Mouse (Mus musculus) embryonic facial prominence, embryonic 13.5 days (tissue): ENCODE measurements around the gene Ltbp1. TPM values are rescaled to one million over a fixed set of nuclear protein-coding genes. Genes with fewer than 3 reads are reported as not detected.

ENCODE experiments used
- ATAC-seq: fragments of 200-750 bp; cut with Nextera tagmentation; 2 replicates; pipeline ENCODE4 v1.8.0; 2017; ENCODE audit warnings: low read depth; ENCODE audit not compliant: insufficient number of reproducible peaks, insufficient read depth, low FRiP score, low TSS enrichment
- H3K27ac ChIP-seq: fragments of 300-500 bp; sonication (generic); 2 replicates; pipeline ENCODE4 v1.5.1; 2015; ENCODE audit warnings: moderate library complexity, mild to moderate bottlenecking, inconsistent platforms
- H3K27me3 ChIP-seq: fragments of 300-500 bp; sonication (generic); 2 replicates; pipeline ENCODE4 v1.6.1; 2015; ENCODE audit warnings: mild to moderate bottlenecking, inconsistent platforms
- H3K36me3 ChIP-seq: fragments of 300-500 bp; sonication (generic); 2 replicates; pipeline ENCODE4 v1.6.1; 2015; ENCODE audit warnings: mild to moderate bottlenecking, inconsistent platforms
- H3K4me1 ChIP-seq: fragments of 300-500 bp; sonication (generic); 2 replicates; pipeline ENCODE4 v1.6.1; 2015; ENCODE audit warnings: inconsistent platforms
- H3K4me2 ChIP-seq: fragments of 300-500 bp; sonication (generic); 2 replicates; pipeline ENCODE4 v1.6.1; 2015; ENCODE audit warnings: moderate library complexity, mild to moderate bottlenecking, inconsistent platforms
- H3K4me3 ChIP-seq: fragments of 300-500 bp; sonication (generic); 2 replicates; pipeline ENCODE4 v1.5.1; 2015; ENCODE audit warnings: mild to moderate bottlenecking, inconsistent platforms
- H3K9ac ChIP-seq: fragments of 300-500 bp; sonication (generic); 2 replicates; pipeline ENCODE4 v1.6.1; 2015; ENCODE audit warnings: mild to moderate bottlenecking, inconsistent platforms
- H3K9me3 ChIP-seq: fragments of 300-500 bp; sonication (generic); 2 replicates; pipeline ENCODE4 v1.6.1; 2016; ENCODE audit warnings: inconsistent platforms
- WGBS: fragments of 180-500 bp; shearing (Covaris S2); methylation state at CpG from one replicate; pipeline ENCODE4 v1.1.7; 2015; ENCODE audit warnings: mixed read lengths; 5-methylcytosine and 5-hydroxymethylcytosine counted together
- polyA plus RNA-seq: library from polyadenylated mRNA; unstranded; fragments of >200 nt; fragmentation: Nextera tagmentation; extraction: Ambion mirVana; gene quantifications from 2 replicates; pipeline ENCODE4 v1.2.1, GENCODE M21; 2015

The Ltbp1 gene
- polyA plus RNA-seq, 1 experiment from 2014 or later, result 41.3 TPM

DNA sequence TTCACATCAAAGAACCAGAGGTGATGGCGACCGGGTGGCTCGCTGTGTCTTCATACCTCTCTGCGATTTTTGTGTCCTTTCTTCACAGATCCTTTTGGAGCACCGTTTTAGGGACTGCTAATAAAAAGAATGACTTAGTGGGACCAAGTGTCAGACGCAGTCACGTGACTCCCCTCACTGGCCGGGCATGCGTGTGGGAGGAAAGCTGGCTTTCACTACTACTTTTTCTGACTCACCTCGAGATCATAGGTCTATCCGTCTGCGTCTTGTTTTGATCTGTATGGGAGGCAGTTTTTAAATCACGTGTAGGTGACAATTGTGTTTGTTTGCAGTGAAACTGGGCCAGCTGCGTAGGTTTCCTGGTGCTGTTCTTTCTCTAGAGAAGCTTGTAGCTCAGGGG lies 28.0 kb downstream of the Ltbp1 start:
- H3K9me3 ChIP-seq, result no peaks in the 10 kb centered on the region
- no peak overlapping the region for H3K4me2 ChIP-seq
- no peak for ATAC-seq
- no peaks in the 10 kb centered on the region for H3K27me3 ChIP-seq
- no peaks in the 10 kb centered on the region for H3K36me3 ChIP-seq
- H3K27ac ChIP-seq, result no peak overlapping the region
- peaks cover 8% of the 10 kb centered on the region for H3K4me1 ChIP-seq
- H3K4me3 ChIP-seq, result no peak overlapping the region
- 87% methylated on average over 14 of the region's 14 CpGs for WGBS
- H3K9ac ChIP-seq, result no peak overlapping the region

DNA sequence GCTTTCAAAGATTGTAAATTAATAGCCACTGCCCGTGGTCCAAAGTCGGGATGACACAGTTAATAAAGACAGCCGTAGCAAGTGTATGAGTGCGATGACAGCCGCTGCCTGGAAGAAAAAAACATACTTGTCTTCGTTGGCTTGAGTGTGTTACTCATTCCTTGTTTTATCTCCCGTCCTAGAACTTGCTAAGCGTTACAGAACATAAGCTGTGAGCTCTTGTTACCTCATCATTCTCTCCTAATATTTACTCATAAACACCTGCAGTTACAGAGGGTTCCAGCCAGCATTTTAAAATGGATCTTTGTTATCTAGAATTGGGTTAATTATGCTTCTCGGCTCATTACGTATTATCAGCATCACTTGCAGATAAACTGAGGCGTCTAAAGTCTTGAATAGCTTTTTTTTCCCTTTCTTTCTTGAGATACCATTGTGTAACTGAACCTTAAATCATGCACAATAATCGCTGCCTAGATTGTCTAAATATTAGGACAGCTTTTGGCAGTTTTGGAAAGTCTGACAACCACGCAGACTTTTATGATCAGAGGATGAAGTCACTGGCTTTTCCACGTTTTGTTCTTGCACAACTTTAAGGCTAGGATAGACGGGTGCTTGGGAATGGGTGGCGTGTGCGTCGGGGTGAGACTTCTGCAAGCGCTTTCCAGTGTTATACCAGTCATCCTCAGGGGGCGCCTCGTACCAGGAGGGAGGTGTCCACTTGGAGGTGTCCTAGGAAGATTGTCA lies 28.7 kb downstream of the Ltbp1 start:
- Histone ChIP-seq H3K4me3 (no peak overlapping the region), H3K9ac (no peak overlapping the region), H3K9me3 (no peaks in the 10 kb centered on the region), H3K4me1 (peaks cover 8% of the 10 kb centered on the region), H3K4me2 (no peak overlapping the region), H3K27ac (no peak overlapping the region), H3K36me3 (no peaks in the 10 kb centered on the region), H3K27me3 (no peaks in the 10 kb centered on the region)
- no peak for ATAC-seq
- WGBS, result 92% methylated on average over 21 of the region's 21 CpGs

DNA sequence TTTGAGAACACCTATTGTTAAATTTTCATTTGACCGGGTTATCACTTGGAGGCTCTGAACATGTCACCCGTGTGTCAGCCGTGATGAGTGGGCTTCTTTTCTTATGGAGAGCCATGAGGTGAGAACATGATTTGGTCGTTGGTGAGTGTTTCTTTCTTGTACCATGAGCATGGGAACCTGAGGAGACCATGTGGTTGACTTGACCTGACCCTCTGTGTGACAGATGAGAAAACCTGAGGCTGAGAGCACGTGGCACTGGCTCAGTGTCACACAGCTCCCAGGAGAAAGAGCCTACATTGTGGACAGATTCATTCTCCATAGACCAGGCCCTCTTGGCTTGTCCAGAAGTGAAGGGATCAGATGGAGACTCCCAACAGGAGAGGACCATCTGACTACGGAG lies 31.5 kb downstream of the Ltbp1 start:
- 83% methylated on average over 6 of the region's 6 CpGs for WGBS
- peaks cover 8% of the 10 kb centered on the region; the same call in 1 of the 2 replicates for H3K4me1 ChIP-seq
- ATAC-seq, result no peak
- H3K27me3 ChIP-seq, result no peaks in the 10 kb centered on the region
- H3K4me2 ChIP-seq, result no peak overlapping the region
- H3K27ac ChIP-seq, result no peak overlapping the region
- no peaks in the 10 kb centered on the region for H3K9me3 ChIP-seq
- H3K4me3 ChIP-seq, result no peak overlapping the region
- H3K9ac ChIP-seq, result no peak overlapping the region
- no peaks in the 10 kb centered on the region for H3K36me3 ChIP-seq

DNA sequence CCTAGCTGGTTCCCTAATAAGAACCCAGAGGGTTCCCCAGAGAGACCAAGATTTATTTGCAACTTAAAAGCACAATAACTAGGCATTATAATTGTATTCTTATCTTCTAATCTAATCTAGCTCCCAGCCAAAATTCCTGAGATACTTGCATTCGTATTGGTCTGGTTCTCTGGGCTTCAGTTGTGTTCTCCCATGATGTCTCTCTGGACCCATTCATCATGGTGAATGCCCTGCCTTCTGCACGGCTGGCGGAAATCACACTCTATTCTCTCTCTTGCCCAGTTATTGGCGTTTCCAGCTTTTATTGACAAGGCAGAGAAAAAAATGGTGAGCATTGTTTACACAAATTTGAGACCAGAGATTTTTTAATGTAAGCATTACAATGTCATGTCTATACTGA lies 33.6 kb downstream of the Ltbp1 start:
- Histone ChIP-seq H3K4me3 (no peak overlapping the region), H3K4me1 (peaks cover 8% of the 10 kb centered on the region; the same call in 1 of the 2 replicates), H3K9me3 (no peaks in the 10 kb centered on the region), H3K9ac (no peak overlapping the region), H3K27ac (no peak overlapping the region), H3K27me3 (no peaks in the 10 kb centered on the region), H3K4me2 (no peak overlapping the region), H3K36me3 (no peaks in the 10 kb centered on the region)
- ATAC-seq, result no peak
- 68% methylated on average over 4 of the region's 4 CpGs for WGBS

DNA sequence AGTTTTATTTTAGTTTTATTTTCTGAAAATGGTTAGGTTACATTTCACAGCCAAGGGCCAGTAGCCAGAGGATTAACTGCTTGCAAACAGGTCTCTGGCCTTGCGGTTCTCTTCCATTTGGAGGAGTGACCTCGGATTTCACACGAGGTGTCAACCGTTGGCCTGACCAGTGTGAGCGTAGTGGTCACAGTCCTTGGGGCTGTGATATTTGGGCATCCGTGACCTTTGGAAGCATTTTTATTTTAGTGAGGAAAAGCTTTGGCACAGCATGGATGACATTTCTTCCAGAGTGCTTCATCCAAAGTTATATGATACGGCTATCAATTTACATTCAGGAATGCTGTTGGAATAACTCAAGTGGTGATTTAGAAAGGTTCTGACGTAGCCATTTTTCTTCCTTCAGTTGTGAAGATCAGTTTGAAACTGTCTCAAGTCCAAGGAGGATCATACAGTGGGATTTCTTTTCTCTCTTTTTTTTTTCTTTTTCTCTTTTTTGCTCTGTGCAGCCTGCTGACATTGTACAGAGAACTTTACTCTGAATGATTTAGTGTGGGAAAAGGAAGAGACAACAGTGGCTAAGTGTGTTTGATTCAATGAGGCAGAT lies 44.1 kb downstream of the Ltbp1 start:
- Histone ChIP-seq H3K36me3 (0 out of 2 replicates have a peak, but pooled peaks cover 5% of the 10 kb centered on the region), H3K9me3 (0 out of 2 replicates have a peak, but pooled peaks cover 6% of the 10 kb centered on the region), H3K27me3 (no peaks in the 10 kb centered on the region), H3K4me1 (peaks cover 27% of the 10 kb centered on the region), H3K9ac (no peak overlapping the region), H3K4me2 (no peak overlapping the region), H3K4me3 (no peak overlapping the region), H3K27ac (no peak overlapping the region)
- WGBS, result 51% methylated on average over 8 of the region's 8 CpGs
- no peak for ATAC-seq

DNA sequence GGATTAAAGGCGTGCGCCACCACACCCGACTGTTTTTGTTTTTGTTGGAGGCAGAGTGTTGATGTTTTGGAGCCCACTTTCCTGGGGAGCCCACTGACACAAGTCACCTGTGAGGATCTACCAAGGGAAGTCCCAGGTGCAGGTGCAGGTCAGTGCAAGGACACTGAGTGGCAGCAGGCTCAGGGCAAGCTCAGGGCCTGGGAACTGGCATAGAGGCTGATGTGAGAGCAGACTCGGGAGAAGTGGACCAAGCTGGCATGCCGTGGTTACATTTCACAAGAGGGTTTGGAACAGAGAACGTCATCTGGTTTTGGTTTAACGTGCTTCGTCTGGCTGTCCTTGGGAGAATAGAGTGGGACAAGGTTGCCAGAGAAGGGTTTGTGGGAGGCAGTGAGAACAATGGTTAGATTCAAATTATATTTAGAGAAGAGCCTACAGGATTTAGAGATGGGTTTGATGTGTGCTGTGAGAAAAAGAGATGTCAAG lies 46.1 kb downstream of the Ltbp1 start:
- no peaks in the 10 kb centered on the region for H3K27me3 ChIP-seq
- H3K36me3 ChIP-seq, result no peaks in the 10 kb centered on the region
- peaks cover 33% of the 10 kb centered on the region for H3K4me1 ChIP-seq
- no peak overlapping the region for H3K4me2 ChIP-seq
- ATAC-seq, result no peak
- H3K27ac ChIP-seq, result no peak overlapping the region
- H3K4me3 ChIP-seq, result no peak overlapping the region
- WGBS, result 49% methylated on average over 8 of the region's 8 CpGs
- no peaks in the 10 kb centered on the region for H3K9me3 ChIP-seq
- no peak overlapping the region for H3K9ac ChIP-seq

DNA sequence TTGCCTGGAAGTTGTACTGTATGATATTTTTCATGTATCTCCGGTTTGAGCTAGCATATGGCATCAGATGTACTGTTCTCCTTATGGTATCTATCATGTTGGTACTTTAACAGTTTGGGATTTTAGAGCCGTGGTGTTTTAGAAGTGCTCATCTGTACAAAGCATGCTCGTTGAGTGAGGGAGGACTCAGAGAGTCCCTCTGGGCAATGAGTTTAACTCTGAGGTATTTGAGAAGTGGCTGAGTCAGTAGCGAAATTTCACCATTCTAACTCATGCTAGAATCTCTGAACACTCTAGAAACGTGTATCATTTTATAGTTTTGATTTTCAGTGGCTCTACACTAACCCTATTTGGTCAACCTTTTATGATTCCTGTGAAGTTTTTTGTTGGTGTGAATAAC lies 49.9 kb downstream of the Ltbp1 start:
- no peaks in the 10 kb centered on the region for H3K9me3 ChIP-seq
- no peak overlapping the region for H3K4me3 ChIP-seq
- WGBS, result 61% methylated on average over 5 of the region's 5 CpGs
- H3K36me3 ChIP-seq, result no peaks in the 10 kb centered on the region
- H3K27me3 ChIP-seq, result no peaks in the 10 kb centered on the region
- H3K9ac ChIP-seq, result no peak overlapping the region
- ATAC-seq, result no peak
- no peak overlapping the region for H3K27ac ChIP-seq
- no peak overlapping the region for H3K4me2 ChIP-seq
- peaks cover 20% of the 10 kb centered on the region for H3K4me1 ChIP-seq

DNA sequence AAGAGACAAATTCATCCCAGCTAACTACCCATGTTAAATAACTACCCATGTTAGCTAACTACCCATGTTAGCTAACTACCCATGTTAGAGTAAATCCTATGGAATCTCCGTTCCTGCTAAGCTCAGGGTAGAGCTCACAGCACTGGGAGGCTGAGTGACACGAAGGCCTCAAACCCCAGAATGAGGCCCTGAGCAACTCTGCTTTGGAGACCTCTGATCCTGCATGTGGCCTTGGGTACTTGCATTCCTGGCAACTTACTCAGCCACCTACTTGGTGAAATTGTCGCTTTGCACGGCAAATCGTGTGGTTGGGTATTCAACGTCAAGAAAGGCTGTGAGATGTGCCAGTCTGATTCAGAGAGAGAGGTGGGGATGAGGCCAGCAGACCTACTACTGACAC lies 50.6 kb downstream of the Ltbp1 start:
- peaks cover 20% of the 10 kb centered on the region for H3K4me1 ChIP-seq
- 78% methylated on average over 6 of the region's 6 CpGs for WGBS
- H3K27ac ChIP-seq, result 0 out of 2 replicates have a peak overlapping the region, but pooled peaks have one; percentile 12
- H3K27me3 ChIP-seq, result no peaks in the 10 kb centered on the region
- no peak overlapping the region for H3K9ac ChIP-seq
- no peak overlapping the region for H3K4me2 ChIP-seq
- H3K4me3 ChIP-seq, result no peak overlapping the region
- no peaks in the 10 kb centered on the region for H3K9me3 ChIP-seq
- H3K36me3 ChIP-seq, result no peaks in the 10 kb centered on the region
- no peak for ATAC-seq

DNA sequence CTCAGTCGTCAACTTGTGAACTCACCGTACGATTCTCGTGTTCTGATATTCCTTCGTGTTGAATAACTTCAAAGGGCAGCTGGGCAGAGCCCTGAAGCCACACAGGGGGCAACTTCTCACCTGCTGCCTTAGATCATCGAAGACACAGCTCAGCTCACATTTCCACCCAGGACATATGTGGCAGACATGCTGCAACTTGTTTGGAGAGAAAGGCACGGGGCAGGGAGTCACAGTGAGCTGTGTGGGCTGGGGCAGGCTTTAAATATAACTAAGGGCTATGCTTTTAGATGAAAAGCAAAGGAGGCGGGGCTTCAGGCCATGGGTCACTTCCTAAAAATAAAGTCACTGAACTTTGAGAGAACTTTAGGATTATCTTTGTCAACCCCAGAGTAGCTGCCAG lies 51.3 kb downstream of the Ltbp1 start:
- Histone ChIP-seq H3K27ac (peak overlapping the region; percentile 12; the same call in 1 of the 2 replicates), H3K9ac (no peak overlapping the region), H3K4me3 (no peak overlapping the region), H3K36me3 (no peaks in the 10 kb centered on the region), H3K4me1 (peaks cover 16% of the 10 kb centered on the region), H3K27me3 (no peaks in the 10 kb centered on the region), H3K9me3 (no peaks in the 10 kb centered on the region), H3K4me2 (no peak overlapping the region)
- no peak for ATAC-seq
- 33% methylated on average over 8 of the region's 8 CpGs for WGBS

DNA sequence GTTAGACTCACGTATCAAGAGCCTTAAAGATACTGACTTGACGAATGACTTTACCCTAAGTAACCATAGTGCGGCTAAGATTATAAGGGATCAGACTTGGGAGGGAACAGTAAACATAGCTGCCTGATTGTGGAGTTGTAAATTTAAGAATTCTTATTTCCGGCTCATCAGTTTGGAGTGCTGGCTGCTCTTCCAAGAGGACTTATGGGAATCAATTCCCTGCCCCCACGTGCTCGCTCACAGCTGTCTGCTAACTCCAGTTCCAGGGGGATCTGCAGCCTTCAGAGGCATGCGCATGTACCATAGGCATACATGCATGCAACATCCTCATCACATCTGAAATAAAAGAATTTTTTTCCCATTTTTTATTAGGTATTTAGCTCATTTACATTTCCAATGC lies 61.0 kb downstream of the Ltbp1 start:
- 86% methylated on average over 7 of the region's 7 CpGs for WGBS
- no peak overlapping the region for H3K9ac ChIP-seq
- H3K4me3 ChIP-seq, result no peak overlapping the region
- H3K9me3 ChIP-seq, result no peaks in the 10 kb centered on the region
- ATAC-seq, result no peak
- H3K4me2 ChIP-seq, result no peak overlapping the region
- H3K4me1 ChIP-seq, result peaks cover 5% of the 10 kb centered on the region; the same call in 1 of the 2 replicates
- no peaks in the 10 kb centered on the region for H3K27me3 ChIP-seq
- no peak overlapping the region for H3K27ac ChIP-seq
- H3K36me3 ChIP-seq, result peaks cover 10% of the 10 kb centered on the region; the same call in 1 of the 2 replicates

DNA sequence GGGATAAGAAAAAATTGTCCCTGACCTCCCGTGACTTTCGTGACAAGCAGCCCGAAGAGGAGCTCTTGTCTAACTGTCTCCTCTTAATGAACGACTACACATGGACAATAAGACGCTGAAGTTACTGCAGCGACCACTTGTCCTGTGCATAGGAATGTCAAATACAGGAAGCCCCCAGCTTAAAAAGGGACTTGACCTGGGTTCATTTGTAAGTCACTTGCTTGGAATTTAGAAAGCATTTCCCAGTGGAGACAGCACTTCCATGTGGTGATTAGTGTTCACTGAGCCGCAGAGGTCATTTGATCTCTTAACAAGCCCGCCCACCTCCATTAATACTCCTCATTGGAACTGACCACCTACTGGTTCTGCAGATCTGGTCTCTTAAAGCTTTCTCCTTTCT lies 61.9 kb downstream of the Ltbp1 start:
- Histone ChIP-seq H3K9ac (no peak overlapping the region), H3K4me3 (no peak overlapping the region), H3K9me3 (no peaks in the 10 kb centered on the region), H3K36me3 (peaks cover 10% of the 10 kb centered on the region; the same call in 1 of the 2 replicates), H3K4me1 (peaks cover 10% of the 10 kb centered on the region), H3K4me2 (no peak overlapping the region), H3K27ac (no peak overlapping the region), H3K27me3 (no peaks in the 10 kb centered on the region)
- no peak for ATAC-seq
- WGBS, result 36% methylated on average over 8 of the region's 8 CpGs

DNA sequence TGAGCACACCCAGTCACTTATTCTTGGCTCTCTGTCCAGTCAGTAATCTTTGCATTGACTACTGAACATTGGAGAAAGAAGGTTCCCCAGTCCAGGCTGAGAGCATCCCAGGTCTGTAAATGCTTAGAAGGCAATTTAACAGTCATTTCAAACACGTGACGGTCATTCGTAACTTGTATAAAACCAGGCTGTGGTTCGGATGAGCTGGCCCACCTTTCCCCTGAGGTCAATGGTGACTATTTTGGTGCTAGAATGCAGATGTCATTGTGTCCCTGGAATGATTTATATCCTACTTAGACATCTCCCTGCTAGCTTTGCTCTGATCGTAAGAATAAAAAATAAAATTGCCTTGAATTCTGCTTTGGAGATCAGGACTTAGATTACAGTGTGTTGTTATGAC lies 63.9 kb downstream of the Ltbp1 start:
- Histone ChIP-seq H3K4me3 (no peak overlapping the region), H3K4me1 (peaks cover 20% of the 10 kb centered on the region), H3K27me3 (no peaks in the 10 kb centered on the region), H3K27ac (no peak overlapping the region), H3K36me3 (peaks cover 10% of the 10 kb centered on the region; the same call in 1 of the 2 replicates), H3K9me3 (no peaks in the 10 kb centered on the region), H3K9ac (no peak overlapping the region), H3K4me2 (no peak overlapping the region)
- WGBS, result 81% methylated on average over 5 of the region's 5 CpGs
- ATAC-seq, result no peak
